Mouse (Mus musculus) liver, adult 2 months (tissue): ENCODE measurements around the gene Stxbp1. TPM values are rescaled to one million over a fixed set of nuclear protein-coding genes. Genes with fewer than 3 reads are reported as not detected.

Experiments used
- DNase-seq: peaks from one replicate; pipeline ENCODE4 v3.0.0-alpha.2; 2011; ENCODE audit warnings: low read depth, low spot score; ENCODE audit errors: extremely low read depth
- H3K27ac ChIP-seq: fragments of 200-500 bp; replicated peaks from 2 replicates; pipeline ENCODE4 v1.5.1; 2012; ENCODE audit warnings: low read depth, mild to moderate bottlenecking, control low read depth, inconsistent platforms, low read length; ENCODE audit not compliant: insufficient read depth
- H3K27me3 ChIP-seq: fragments of 200-500 bp; 2 replicates; pipeline ENCODE4 v1.6.1; 2012; ENCODE audit warnings: mild to moderate bottlenecking, moderate library complexity, low read length, inconsistent platforms; ENCODE audit not compliant: control insufficient read depth, insufficient read depth
- H3K36me3 ChIP-seq: fragments of 200-500 bp; 2 replicates; pipeline ENCODE4 v1.6.1; 2012; ENCODE audit warnings: low read length, inconsistent platforms; ENCODE audit not compliant: control insufficient read depth, insufficient read depth
- H3K4me1 ChIP-seq: fragments of 200-500 bp; 2 replicates; pipeline ENCODE4 v1.6.1; 2011; ENCODE audit warnings: low read length; ENCODE audit not compliant: control insufficient read depth, insufficient read depth
- H3K4me3 ChIP-seq: fragments of 200-500 bp; 2 replicates; pipeline ENCODE4 v1.5.1; 2011; ENCODE audit warnings: low read depth, mild to moderate bottlenecking, control low read depth, low read length, moderate library complexity; ENCODE audit not compliant: insufficient read depth
- H3K79me2 ChIP-seq: fragments of 200-500 bp; 2 replicates; pipeline ENCODE4 v1.6.1; 2012; ENCODE audit warnings: inconsistent platforms, mild to moderate bottlenecking, low read length, moderate library complexity; ENCODE audit not compliant: control insufficient read depth, insufficient read depth
- H3K9ac ChIP-seq: fragments of 200-500 bp; 2 replicates; pipeline ENCODE4 v1.6.1; 2012; ENCODE audit warnings: low read depth, mild to moderate bottlenecking, control low read depth, inconsistent platforms, low read length
- CTCF ChIP-seq: fragments of 200-500 bp; IDR thresholded peaks from 2 replicates; pipeline ENCODE4 v1.5.1; 2011; ENCODE audit warnings: low read depth, low read length, control low read depth
- POLR2A ChIP-seq: fragments of 200-500 bp; IDR thresholded peaks from 2 replicates; pipeline ENCODE4 v1.6.1; 2011; ENCODE audit warnings: low read length, control low read depth; ENCODE audit not compliant: insufficient read depth; ENCODE audit errors: extremely low read depth
- whole genome bisulfite sequencing: fragments of 180-500 bp; shearing (Covaris S2); methylation state at CpG from one replicate; pipeline ENCODE4 v1.1.7; 2018; 5-methylcytosine and 5-hydroxymethylcytosine counted together
- polyA plus RNA-seq: library from polyadenylated mRNA; depleted of rRNA; stranded (reverse); fragments of >200 nt; gene quantifications from 2 replicates; pipeline ENCODE4 v1.2.3, GENCODE M21; 2012
- total RNA-seq: library from RNA; depleted of rRNA; stranded (reverse); fragments of >200 nt; gene quantifications from 2 replicates; pipeline ENCODE4 v1.2.3, GENCODE M21; 2014

Gene Stxbp1
- total and polyA plus RNA-seq, 2 experiments: 0.74 to 1.6 TPM

DNA sequence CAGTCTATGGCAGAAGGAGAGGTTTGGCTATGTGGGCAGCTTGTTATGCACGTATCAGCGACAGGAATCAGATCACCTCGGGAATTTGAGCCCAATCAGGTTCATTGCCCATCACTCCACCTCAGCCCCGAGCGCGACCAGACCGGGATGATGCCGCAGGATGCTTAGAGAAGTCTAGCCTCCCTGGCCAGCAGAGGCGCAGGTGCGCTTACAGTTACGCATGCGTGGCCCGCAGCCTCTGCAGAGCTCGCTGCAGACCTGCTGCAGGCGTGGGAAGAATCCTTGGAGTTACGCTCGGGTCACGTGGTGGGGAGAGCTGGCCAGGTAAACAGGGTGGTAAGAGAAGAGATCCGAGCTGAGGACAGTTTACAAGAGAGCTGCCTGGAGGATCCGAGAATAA lies 5.1 kb upstream of the Stxbp1 start:
- H3K4me3 ChIP-seq: no peak overlapping the region
- WGBS: 7% methylated on average over 20 of the region's 20 CpGs
- DNase-seq: no peak
- no peaks in the 10 kb centered on the region for H3K36me3 ChIP-seq
- no peaks in the 10 kb centered on the region; the same call in 1 of the 2 replicates for H3K27me3 ChIP-seq
- no peaks in the 10 kb centered on the region for H3K79me2 ChIP-seq
- TF ChIP-seq POLR2A: no peak
- TF ChIP-seq CTCF: no peak
- no peaks in the 10 kb centered on the region for H3K4me1 ChIP-seq
- H3K9ac ChIP-seq: no peak overlapping the region
- H3K27ac ChIP-seq: no peak overlapping the region

DNA sequence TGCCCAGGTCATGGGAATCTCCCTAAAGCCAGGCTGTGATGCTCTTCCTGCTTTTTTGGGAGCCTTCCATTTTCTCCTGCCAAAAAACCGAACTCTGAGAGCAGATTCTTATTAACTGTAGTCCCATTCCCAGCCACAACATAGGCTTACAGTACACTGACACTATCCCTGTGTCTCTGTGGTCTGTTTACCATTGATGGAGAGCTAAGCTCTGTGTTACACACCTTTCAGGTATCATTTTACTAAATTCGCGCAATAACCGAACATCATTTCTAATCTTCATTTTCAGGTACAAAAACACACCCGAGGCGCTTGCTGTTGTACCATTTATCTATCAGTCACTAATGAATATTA lies 400 bp upstream of the Stxbp1 start:
- H3K9ac ChIP-seq: no peak overlapping the region
- H3K4me3 ChIP-seq: no peak overlapping the region
- no peaks in the 10 kb centered on the region for H3K79me2 ChIP-seq

DNA sequence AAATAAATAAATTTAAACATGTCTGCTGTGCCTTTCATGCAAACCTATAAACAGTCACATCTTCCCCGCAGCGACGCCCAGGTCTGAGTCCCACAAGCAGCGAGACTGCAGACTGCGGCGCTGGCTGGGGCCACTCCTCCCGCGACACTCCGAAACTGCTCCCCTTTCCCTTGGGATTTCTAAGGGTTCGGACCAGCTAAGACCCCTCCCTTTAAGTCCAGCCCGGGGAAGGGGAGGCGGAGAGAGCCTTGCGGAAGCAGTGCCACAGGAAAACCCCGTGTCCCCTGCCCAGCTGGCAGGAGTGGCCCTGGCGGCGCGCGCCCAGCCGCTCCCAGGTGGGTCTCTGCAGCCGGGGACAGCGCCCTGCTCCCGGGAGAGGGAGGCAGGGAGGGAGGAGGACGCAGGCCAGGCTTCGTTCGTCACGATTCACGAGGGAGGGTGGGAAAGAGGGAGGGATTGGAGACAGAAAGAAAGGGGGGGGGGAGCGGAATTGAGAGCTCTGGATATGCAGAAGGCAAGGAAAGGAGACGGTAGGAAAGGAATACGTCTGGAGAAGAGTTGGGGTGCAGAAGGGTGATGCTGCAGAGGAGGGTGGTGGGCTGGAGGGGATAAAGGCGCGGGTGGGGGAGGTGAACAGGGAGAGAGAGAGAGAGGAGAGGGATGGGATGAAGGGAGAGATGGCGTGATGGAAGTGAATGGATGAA lies 792 bp downstream of the Stxbp1 start:
- TF ChIP-seq POLR2A (no peak), CTCF (no peak)
- H3K4me3 ChIP-seq: peak overlapping the region; percentile 86
- H3K4me1 ChIP-seq: peaks cover 4% of the 10 kb centered on the region; the same call in 1 of the 2 replicates
- no peak for DNase-seq
- no peaks in the 10 kb centered on the region; the same call in 1 of the 2 replicates for H3K27me3 ChIP-seq
- H3K36me3 ChIP-seq: no peaks in the 10 kb centered on the region
- H3K9ac ChIP-seq: peak overlapping the region; percentile 87
- H3K79me2 ChIP-seq: no peaks in the 10 kb centered on the region
- peak overlapping the region; percentile 37 for H3K27ac ChIP-seq
- under 1% methylated on average over 33 of the region's 33 CpGs for WGBS

More for the DNA sequence above, 400 bp upstream of the Stxbp1 start:
- TF ChIP-seq CTCF: no peak
- no peaks in the 10 kb centered on the region for H3K36me3 ChIP-seq
- no peak for DNase-seq
- WGBS: 47% methylated on average over 6 of the region's 6 CpGs
- H3K27me3 ChIP-seq: no peaks in the 10 kb centered on the region; the same call in 1 of the 2 replicates
- H3K27ac ChIP-seq: no peak overlapping the region
- H3K4me1 ChIP-seq: peaks cover 4% of the 10 kb centered on the region; the same call in 1 of the 2 replicates

DNA sequence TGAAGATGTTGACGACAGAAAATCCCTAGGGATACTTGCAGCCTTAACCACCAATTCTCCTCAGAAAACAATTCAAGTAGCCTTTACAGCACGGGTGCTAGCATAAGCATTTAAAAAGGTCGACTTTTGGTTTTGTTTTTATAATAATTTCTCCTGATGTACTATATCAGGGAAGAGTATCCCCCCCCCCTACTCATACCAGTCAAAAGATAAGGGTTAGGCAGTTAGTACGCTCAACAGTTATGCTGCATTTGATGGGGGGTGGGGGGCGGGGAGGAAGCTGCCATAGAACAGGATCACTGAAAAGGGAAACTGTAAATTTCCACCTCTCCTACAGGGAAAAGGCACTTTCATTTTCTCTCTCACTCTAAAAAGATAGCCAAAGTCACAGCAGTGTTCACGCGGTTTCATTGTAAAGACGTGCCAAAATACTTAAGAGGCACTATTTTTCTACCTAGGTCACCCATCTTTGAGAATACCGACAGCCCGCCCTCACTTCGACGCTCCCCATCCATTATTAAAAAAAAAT lies 1.4 kb downstream of the Stxbp1 start:
- Histone ChIP-seq H3K9ac (no peak overlapping the region), H3K79me2 (no peaks in the 10 kb centered on the region), H3K27ac (peak overlapping the region; percentile 37; the same call in 1 of the 2 replicates), H3K4me1 (peaks cover 4% of the 10 kb centered on the region; the same call in 1 of the 2 replicates), H3K36me3 (no peaks in the 10 kb centered on the region), H3K27me3 (no peaks in the 10 kb centered on the region; the same call in 1 of the 2 replicates), H3K4me3 (peak overlapping the region; percentile 86)
- TF ChIP-seq CTCF (no peak), POLR2A (no peak)
- DNase-seq: no peak
- WGBS: 25% methylated on average over 12 of the region's 12 CpGs

DNA sequence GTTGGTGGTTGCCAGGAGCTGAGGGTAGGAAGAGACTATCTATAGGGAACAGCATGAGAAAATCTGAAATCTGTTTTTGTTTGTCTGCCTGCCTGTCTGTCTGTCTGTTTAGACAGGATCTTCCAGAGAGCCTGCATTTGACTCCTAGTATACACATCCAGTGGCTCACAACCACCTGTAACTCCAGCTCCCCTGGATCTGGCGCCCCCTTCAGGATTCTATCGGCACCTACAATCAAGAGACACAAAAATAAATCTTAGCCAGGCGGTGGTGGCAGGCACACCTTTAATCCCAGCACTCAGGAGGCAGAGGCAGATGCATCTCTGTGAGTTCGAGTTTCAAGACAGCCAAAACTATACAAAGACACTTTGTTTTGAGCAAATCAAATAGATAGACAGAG lies 4.5 kb downstream of the Stxbp1 start:
- Histone ChIP-seq H3K27me3 (no peaks in the 10 kb centered on the region), H3K27ac (no peak overlapping the region), H3K4me3 (no peak overlapping the region), H3K36me3 (no peaks in the 10 kb centered on the region), H3K9ac (no peak overlapping the region), H3K79me2 (no peaks in the 10 kb centered on the region), H3K4me1 (peaks cover 6% of the 10 kb centered on the region; the same call in 1 of the 2 replicates)
- 54% methylated on average over 4 of the region's 4 CpGs for WGBS
- TF ChIP-seq POLR2A (no peak), CTCF (peak; percentile 27; the same call in 1 of the 2 replicates)
- no peak for DNase-seq

DNA sequence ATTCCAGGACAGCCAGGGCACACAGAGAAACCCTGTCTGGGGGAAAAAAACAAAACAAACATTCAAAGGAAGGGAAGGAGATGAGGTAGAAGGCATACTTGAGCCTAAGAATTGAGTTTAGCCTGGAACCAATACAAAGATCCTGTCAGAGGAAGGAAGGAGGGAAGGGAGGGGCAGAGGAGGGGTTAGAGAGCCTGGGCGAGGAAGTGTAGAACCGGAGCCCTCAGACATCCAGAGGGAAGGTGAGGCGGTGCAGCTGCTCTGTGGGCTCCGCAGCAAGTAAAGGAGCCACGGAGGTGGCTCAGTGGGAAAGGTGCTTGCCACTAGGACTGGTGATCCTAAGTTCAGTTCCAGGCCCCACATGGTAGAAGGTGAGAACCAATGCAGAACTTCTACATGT lies 5.9 kb downstream of the Stxbp1 start:
- H3K79me2 ChIP-seq: no peaks in the 10 kb centered on the region
- H3K27me3 ChIP-seq: no peaks in the 10 kb centered on the region
- no peaks in the 10 kb centered on the region for H3K36me3 ChIP-seq
- H3K27ac ChIP-seq: no peak overlapping the region
- 54% methylated on average over 5 of the region's 5 CpGs for WGBS
- no peak overlapping the region for H3K9ac ChIP-seq
- DNase-seq: no peak
- no peak overlapping the region for H3K4me3 ChIP-seq
- TF ChIP-seq POLR2A: 0 out of 2 replicates have a peak, but pooled peaks have one; percentile 13
- TF ChIP-seq CTCF: no peak
- peaks cover 2% of the 10 kb centered on the region; the same call in 1 of the 2 replicates for H3K4me1 ChIP-seq
